Mouse (Mus musculus) left cerebral cortex, postnatal 10 days (tissue): Measurements from ENCODE around the gene Rnf24. TPM values are rescaled to one million over a fixed set of nuclear protein-coding genes. Genes with fewer than 3 reads are reported as not detected.

Source experiments
- microRNA-seq: library from miRNA; unstranded; fragments of <30 nt; microRNA quantifications from one replicate; pipeline ENCODE4 v1.2.0, GENCODE M21; 2022
- total RNA-seq, 2 experiments: library from RNA; stranded (reverse); gene quantifications; 2 replicates each; pipeline ENCODE4 v1.2.3; 2021

Gene Rnf24
- total RNA-seq, 2 experiments from 2014 or later = 27.6 to 29.0 TPM

Small RNA genes within 50 kb of the gene (microRNA-seq; reads per million reads assigned to microRNA genes)
- gene Mir103-2 = 29.3 reads per million, percentile 45 among the genes with 10 or more reads in this experiment

Other genes with a start within 250 kb of the Rnf24 start
- 10 to 100 TPM in 1 of 2 experiments, 1 to 10 TPM in 1; 9.8 to 11.0 TPM for gene Hspa12b, start 225.6 kb downstream of the Rnf24 start, total RNA-seq
- gene Gm11037, start 219.4 kb downstream of the Rnf24 start, total RNA-seq = not detected
- gene 1700037H04Rik, start 192.8 kb downstream of the Rnf24 start, total RNA-seq = 10 to 100 TPM; 69.3 to 74.2 TPM
- gene Cenpb, start 172.8 kb downstream of the Rnf24 start, total RNA-seq = 10 to 100 TPM; 93.6 to 97.1 TPM
- gene Cdc25b, start 165.9 kb downstream of the Rnf24 start, total RNA-seq = 10 to 100 TPM; 17.0 to 17.2 TPM
- gene Spef1, start 165.6 kb downstream of the Rnf24 start, total RNA-seq = 10 to 100 TPM; 17.4 to 18.6 TPM
- 10 to 100 TPM; 21.2 to 23.6 TPM for gene Ap5s1, start 145.8 kb downstream of the Rnf24 start, total RNA-seq
- 1 to 10 TPM; 4.4 to 4.9 TPM for gene Mavs, start 118.8 kb downstream of the Rnf24 start, total RNA-seq
- gene Pank2, start 90.4 kb downstream of the Rnf24 start, total RNA-seq = 10 to 100 TPM; 51.9 to 57.1 TPM
- gene Smox, start 138.6 kb upstream of the Rnf24 start, total RNA-seq = 10 to 100 TPM; 45.6 to 60.5 TPM
- gene Adra1d, start 209.4 kb upstream of the Rnf24 start, total RNA-seq = 10 to 100 TPM; 17.4 to 20.5 TPM